Mouse (Mus musculus) ES-CJ7 (cell line): ENCODE measurements around the gene Trim71.
A peak's percentile ranks its signal among the peaks of the same experiment; 100 is the strongest.

Experiments used
- DNase-seq: peaks from one replicate; pipeline ENCODE4 v3.0.0; 2011; ENCODE audit warnings: low read depth, low spot score

Trim71 gene

DNA sequence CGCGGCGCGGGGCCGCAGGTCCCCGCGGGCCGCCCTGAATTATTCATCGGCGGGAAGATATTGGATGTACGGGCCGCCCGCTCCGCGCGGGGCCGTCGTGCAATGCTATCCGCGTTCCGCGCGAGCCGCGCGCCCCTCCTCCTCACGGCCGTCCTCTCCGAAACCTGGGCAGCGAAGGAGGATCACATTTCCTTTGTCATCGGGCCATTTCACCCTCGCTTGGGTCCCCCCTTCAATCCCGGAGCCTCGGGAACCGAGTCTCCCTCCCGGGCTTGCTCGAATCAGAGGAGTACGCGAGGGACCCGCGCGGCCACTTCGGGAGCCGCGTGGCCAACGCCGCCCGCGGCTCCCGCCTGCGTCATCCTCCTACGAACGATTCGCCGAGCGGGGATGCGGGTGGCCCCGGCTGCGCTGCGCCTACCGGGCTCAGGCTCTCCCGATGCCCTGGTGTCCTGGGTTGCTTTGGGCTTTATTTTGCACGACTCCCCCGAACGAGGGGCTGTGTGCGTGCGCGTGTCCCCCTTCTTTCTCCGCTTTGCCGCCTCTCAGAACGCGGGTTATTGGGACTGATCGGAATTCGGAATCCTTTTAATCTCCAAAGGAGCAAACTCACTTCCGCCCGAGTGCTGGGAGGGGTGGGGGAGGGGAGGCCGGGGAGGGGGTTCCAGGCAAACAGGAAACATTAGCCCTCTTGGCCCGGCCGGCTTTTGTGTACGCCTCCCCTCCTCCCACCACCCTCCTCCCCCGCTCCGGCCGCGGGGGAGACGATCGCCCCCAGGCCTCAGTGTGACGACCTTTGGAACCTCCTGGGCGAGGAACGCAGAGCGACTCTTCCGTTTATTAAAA is at the start of gene Trim71:
Gene Trim71 (minus strand): TSS at position 609 of the 846 bp plus-strand sequence.
- peak; percentile 89 for DNase-seq

- no peak for DNase-seq
These were observed 48.9 kb upstream of the Trim71 start for GRCm38 (mm10) chr9:114613026-114613425.

DNA sequence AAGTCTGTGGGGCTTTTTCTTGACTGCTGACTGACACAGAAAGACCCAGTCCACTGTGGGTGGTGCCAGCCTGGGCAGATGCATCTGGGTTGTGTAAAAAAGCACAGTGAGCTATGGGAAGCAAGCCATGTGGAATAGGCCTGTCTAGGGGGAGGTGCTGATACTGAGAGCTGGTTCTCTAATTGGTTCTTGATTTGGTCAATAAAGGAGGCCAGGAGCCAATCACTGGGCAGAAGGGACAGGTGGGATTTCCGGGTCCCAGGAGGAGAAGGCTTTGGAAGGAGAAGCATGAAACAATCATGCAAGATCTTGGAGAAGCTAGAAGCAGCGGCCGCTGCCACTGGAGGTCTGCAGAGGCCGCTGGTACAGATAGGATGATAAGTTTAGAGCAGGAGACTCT is 48.4 kb upstream of the Trim71 start:
- DNase-seq = peak; percentile 28

- DNase-seq = peak; percentile 64
These were observed 46.1 kb upstream of the Trim71 start for GRCm38 (mm10) chr9:114610266-114610665.

DNA sequence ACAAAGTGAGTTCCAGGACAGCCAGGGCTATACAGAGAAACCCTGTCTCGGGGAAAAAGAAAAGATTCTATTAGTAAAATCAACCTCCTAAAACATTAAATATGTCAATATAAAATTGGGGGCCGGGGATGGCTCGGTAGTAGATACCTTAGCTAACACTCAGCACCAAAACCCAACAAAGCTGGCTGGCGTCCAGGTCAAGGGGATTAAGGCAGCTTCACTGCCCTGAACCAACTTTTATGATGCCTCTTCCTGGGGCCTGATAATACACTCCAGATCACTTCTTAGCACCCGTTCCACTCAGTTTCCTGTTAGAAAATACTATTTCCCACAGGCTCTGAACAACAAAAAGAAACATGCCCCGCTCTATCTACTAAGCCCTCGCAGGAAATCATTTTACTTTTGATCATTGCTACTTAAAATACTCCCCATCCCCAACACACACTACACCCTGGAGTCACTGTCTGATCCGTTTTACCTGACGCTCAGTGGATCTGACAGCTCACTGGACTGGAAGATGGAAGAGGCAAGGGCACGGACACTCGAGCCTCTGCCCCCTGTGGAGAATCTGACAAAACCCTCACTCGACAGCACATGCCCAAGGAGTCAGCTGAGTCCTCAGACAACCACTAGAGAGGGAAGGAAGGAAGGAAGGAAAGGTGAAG is 39.8 kb upstream of the Trim71 start:
- DNase-seq = no peak

DNA sequence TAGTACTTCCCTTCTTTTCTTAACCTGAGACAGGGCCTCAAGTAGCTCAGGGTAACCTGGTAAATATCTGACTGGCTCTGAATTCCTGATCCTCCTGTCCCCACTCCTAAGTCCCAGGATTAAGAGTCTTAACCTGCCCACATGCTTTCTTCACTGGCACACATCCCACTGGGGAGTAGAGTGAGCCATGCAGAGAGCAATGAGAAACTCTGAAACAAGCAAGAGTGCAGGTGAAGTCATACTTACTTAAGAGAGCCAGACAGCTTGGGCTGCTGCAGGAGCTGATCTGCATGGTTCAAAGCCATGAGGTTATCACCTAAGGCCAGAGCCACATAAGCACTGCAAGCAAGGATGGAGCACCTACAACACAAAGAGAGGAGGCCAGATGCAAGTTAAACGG is 36.9 kb upstream of the Trim71 start:
- DNase-seq = no peak

DNA sequence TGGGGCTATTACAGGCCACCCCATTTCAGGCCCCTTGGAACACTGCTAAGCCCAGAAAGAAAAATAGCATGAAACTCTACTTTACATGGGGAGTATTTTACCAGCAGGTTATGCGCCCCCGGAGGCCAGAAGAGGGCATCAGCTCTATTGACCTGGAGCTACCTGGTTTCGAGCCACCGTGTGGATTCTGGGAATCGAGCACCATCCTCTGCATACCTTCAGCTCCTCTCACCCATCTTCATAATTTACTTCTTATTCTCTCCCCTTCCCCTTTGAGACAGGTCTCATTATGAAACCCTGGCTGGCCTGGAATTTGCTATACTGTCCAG is 20.8 kb upstream of the Trim71 start:
- peak; percentile 79 for DNase-seq

DNA sequence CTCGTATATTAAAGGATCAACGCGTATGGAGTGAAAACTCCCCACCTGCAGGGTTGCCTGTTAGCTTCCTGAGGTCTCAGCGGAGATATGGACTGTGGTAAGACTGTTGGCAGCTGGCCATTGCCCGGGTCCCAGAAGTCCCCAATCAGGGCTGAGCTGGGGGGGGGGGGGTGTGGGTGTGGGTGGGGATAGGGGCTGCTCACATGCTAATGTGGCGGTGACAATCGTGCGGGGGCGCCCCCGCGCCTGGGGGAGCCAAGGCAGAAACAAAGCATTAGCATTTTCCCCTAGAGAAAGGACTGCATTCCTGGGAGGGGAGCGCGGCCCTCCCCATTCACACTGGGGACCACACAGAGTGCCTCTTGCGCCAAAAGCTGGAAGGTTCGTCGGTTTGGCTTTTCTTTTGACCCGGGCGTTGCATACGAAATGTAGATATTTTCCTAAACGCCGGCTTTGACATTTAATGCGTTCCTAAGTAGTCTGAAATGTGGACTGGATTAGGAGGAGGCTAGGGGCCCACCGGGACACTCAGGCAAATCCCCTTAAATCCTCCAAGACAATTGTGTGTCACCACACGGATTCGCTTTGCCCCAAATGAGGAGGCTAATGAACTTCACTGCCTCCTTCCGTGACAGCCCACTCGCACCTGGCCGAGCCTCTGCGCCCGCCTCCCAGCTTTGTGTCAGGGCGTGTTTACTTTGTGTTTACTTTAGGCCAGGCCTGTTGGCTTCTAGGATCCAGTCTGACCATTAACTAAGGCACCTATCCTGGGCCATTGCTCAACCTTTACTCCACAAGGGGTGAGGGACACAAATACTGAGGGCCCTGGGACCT is 20.2 kb upstream of the Trim71 start:
- DNase-seq = peak; percentile 98

DNA sequence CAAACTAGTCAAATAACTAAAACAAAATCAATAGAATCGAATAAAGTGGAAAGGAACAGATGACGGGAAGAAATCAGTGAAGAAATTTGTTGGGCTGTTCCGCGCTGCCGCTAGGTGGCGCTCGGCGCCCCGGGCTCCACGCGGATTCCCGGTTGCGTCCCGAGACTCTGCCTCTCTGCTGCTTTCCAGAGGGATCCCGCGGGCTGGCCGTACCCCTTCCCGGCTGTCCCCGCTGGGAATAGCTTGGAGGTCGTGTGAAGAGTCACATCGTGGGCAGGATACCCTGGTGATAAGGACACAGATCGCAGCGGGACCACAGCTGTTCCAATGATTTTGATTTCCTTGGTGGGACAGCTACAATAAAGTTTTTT is 19.6 kb upstream of the Trim71 start:
- peak; percentile 89 for DNase-seq

- DNase-seq = no peak
These were observed 14.5 kb upstream of the Trim71 start for GRCm38 (mm10) chr9:114578646-114579045.

- no peak for DNase-seq
These were observed 11.8 kb upstream of the Trim71 start for GRCm38 (mm10) chr9:114576001-114576400.

- no peak for DNase-seq
These were observed 9.4 kb upstream of the Trim71 start for GRCm38 (mm10) chr9:114573528-114573927.

DNA sequence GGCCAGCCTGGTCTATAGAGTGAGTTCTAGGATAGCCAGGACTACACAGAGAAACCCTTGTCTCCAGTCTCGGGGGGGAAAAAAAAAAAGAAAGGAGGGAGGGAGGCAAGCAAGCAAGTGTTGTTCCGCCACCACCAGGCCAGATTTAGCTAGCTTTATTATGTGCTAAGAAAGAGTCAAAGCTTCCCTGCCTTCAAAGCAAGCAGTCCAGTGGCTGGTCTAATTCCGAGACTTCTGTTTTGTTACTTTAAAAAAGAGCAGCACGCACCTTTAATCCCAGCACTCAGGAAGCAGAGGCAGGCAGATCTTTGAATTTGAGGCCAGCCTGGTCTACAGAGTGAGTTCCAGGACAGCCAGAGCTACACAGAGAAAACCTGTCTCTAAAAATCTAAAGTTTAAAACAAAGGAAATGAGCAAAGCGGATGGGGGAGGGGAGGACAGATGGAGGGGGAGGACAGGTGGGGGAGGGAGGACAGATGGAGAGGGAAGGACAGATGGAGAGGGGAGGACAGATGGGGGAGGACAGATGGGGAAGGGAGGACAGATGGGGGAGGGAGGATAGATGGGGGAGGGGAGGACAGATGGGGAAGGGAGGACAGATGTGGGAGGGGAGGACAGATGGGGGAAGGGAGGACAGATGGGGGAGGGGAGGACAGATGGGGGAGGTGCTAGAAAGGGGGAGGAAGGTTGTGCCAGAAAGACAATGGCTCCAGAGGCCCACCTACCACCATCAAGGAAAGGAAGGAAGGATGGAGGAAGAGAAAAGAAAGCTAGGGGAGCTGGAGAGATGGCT is 4.7 kb upstream of the Trim71 start:
- peak; percentile 88 for DNase-seq

GRCm38 (mm10) chr9:114564667-114565066 is 498 bp upstream of the Trim71 start:
- peak; percentile 81 for DNase-seq

GRCm38 (mm10) chr9:114562919-114563751 is 1.0 kb downstream of the Trim71 start:
- peak; percentile 83 for DNase-seq

DNA sequence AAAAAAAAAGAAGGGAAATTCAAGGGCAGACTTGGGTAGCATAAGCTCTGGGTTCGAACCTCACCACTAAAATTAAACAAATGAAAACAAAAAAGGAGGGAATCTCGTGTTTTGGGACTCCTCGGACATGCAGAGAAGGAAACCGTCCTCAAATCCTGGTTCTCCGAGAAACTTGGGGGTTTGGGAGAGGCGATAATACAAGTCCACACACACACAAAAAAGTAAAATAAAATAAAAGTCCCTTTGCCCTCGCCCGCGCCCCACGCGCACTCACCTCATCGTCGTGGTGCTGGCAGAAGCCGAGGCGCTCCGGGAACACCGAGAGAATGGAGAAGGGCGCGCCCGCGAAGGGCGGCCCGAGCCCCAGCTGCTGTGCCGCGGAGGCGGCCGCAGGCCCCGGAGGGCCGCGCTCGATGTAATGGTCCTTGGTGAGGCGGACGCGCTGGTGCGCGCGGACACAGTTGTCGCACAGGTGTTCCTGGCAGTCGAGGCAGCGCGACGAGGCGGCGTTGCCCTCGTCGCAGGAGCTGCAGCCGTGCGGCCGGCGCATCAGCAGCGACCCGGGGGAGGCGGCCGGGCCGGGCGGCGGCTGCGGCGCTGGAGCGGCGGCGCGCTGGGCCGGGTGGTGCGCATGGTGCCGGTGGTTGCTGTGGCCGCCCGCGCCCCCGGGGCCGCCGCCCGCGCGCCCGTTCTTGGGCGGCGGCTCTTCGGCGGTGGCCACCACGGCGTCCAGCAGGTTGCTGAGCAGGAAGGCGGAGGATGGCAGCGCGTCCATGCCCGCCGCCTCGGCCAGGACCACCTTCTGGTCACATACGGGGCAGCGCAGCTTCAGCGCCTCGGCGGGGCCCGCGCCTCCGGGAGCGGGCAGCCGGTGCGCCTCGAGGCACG is 1.9 kb downstream of the Trim71 start:
- no peak for DNase-seq

DNA sequence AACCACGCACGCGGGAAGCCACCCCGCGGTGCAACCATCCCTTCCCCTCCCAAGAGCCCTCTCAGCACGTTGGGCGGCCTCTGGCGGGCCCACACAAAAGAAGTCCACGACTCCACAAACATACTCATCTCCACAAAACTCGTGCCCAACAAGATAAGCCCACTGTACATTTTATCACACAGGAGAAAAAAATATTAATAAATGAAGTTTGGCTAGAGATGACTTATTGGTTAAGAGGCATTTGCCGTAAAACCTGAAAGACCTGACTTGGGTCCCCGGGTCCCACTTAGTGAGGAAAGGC is 2.5 kb downstream of the Trim71 start:
- DNase-seq = no peak

- DNase-seq = no peak
These were observed 3.1 kb downstream of the Trim71 start for GRCm38 (mm10) chr9:114560771-114561670.

GRCm38 (mm10) chr9:114560141-114560540 is 4.0 kb downstream of the Trim71 start:
- DNase-seq = no peak
